Mouse (Mus musculus) right cerebral cortex, postnatal 14 days (tissue): ENCODE measurements around the gene Naa80.

Source experiments
- DNase-seq: peaks from one replicate; pipeline ENCODE4 v3.0.0; 2022

Gene Naa80

GRCm38 (mm10) chr9:107598385-107598784 is 19.7 kb downstream of the Naa80 start:
- no peak for DNase-seq

GRCm38 (mm10) chr9:107599433-107599832 is 20.7 kb downstream of the Naa80 start:
- DNase-seq: no peak

- DNase-seq: no peak
These were observed 21.2 kb downstream of the Naa80 start for GRCm38 (mm10) chr9:107599842-107600241.

- DNase-seq: no peak
These were observed 22.1 kb downstream of the Naa80 start for GRCm38 (mm10) chr9:107600745-107601144.

- no peak for DNase-seq
These were observed 22.6 kb downstream of the Naa80 start for GRCm38 (mm10) chr9:107601275-107601674.

- DNase-seq: peak; percentile 96
These were observed 23.5 kb downstream of the Naa80 start for GRCm38 (mm10) chr9:107602068-107602648.

- no peak for DNase-seq
These were observed 24.6 kb downstream of the Naa80 start for GRCm38 (mm10) chr9:107603251-107603650.

GRCm38 (mm10) chr9:107605041-107605661 is 26.5 kb downstream of the Naa80 start:
- DNase-seq: no peak

- DNase-seq: no peak
These were observed 27.9 kb downstream of the Naa80 start for GRCm38 (mm10) chr9:107606591-107606990.

- no peak for DNase-seq
These were observed 28.3 kb downstream of the Naa80 start for GRCm38 (mm10) chr9:107607036-107607435.

GRCm38 (mm10) chr9:107607653-107608245 is 29.1 kb downstream of the Naa80 start:
- no peak for DNase-seq

- no peak for DNase-seq
These were observed 30.2 kb downstream of the Naa80 start, which contains the start of gene Sema3b for GRCm38 (mm10) chr9:107608741-107609432. Sema3b (minus strand) TSS chr9:107609229.

- no peak for DNase-seq
These were observed 30.7 kb downstream of the Naa80 start for GRCm38 (mm10) chr9:107609433-107609830.

GRCm38 (mm10) chr9:107611456-107612190 is 32.9 kb downstream of the Naa80 start:
- no peak for DNase-seq

GRCm38 (mm10) chr9:107612191-107612944 is 33.7 kb downstream of the Naa80 start:
- DNase-seq: peak; percentile 100

GRCm38 (mm10) chr9:107612945-107613569 is 34.4 kb downstream of the Naa80 start:
- no peak for DNase-seq

GRCm38 (mm10) chr9:107615035-107615434 is 36.3 kb downstream of the Naa80 start:
- DNase-seq: no peak

GRCm38 (mm10) chr9:107617461-107617860 is 38.8 kb downstream of the Naa80 start:
- DNase-seq: no peak

- DNase-seq: no peak
These were observed 39.4 kb downstream of the Naa80 start for GRCm38 (mm10) chr9:107618098-107618497.

GRCm38 (mm10) chr9:107618778-107619545 is 40.3 kb downstream of the Naa80 start:
- DNase-seq: no peak

GRCm38 (mm10) chr9:107619546-107619879 is 40.8 kb downstream of the Naa80 start:
- no peak for DNase-seq
